Mouse (Mus musculus) myocyte (in vitro differentiated cells): ENCODE data around the gene Pecam1. TPM values are rescaled to one million over a fixed set of nuclear protein-coding genes. Genes with fewer than 3 reads are reported as not detected.

Experiments used
- H3K27me3 ChIP-seq: one replicate; pipeline ENCODE4 v1.6.1; 2011; ENCODE audit not compliant: control insufficient read depth, insufficient read depth, insufficient read length
- H3K36me3 ChIP-seq: one replicate; pipeline ENCODE4 v1.6.1; 2011; ENCODE audit not compliant: control insufficient read depth, insufficient read depth
- H3K4me2 ChIP-seq: one replicate; pipeline ENCODE4 v1.6.1; 2011; ENCODE audit warnings: low read depth, control low read depth
- H3K4me3 ChIP-seq: one replicate; pipeline ENCODE4 v1.5.1; 2011; ENCODE audit warnings: mild to moderate bottlenecking, control low read depth, moderate library complexity
- H3K79me2 ChIP-seq: one replicate; pipeline ENCODE4 v1.6.1; 2011; ENCODE audit not compliant: control insufficient read depth, insufficient read depth
- H3ac ChIP-seq: one replicate; pipeline ENCODE4 v1.6.1; 2011; ENCODE audit not compliant: control insufficient read depth, insufficient read length
- CEBPB ChIP-seq: IDR thresholded peaks from 2 replicates; pipeline ENCODE4 v1.6.1; 2011; ENCODE audit warnings: mild to moderate bottlenecking, moderate library complexity; ENCODE audit not compliant: poor library complexity, insufficient read depth, severe bottlenecking
- E2F4 ChIP-seq: IDR thresholded peaks from one replicate; pipeline ENCODE4 v1.6.1; 2011; ENCODE audit warnings: mild to moderate bottlenecking, control low read depth, moderate library complexity; ENCODE audit not compliant: insufficient read depth
- MAX ChIP-seq: IDR thresholded peaks from one replicate; pipeline ENCODE4 v1.6.1; 2011; ENCODE audit warnings: low read depth, mild to moderate bottlenecking, control low read depth
- MYOD1 ChIP-seq, 3 experiments: IDR thresholded peaks; one replicate each; pipeline ENCODE4 v1.6.1; 2011; ENCODE audit warnings: control low read depth in 2 of 3, low read depth in 2 of 3, mild to moderate bottlenecking in 2 of 3, moderate library complexity in 1 of 3; ENCODE audit not compliant: insufficient read length in 2 of 3, control insufficient read depth in 1 of 3
- MYOG ChIP-seq, 3 experiments: IDR thresholded peaks; one replicate each; pipeline ENCODE4 v1.6.1; 2011; ENCODE audit warnings: control low read depth in 2 of 3, low read depth in 2 of 3, mild to moderate bottlenecking in 2 of 3; ENCODE audit not compliant: insufficient read length in 2 of 3, control insufficient read depth in 1 of 3, insufficient read depth in 1 of 3
- POLR2A ChIP-seq: IDR thresholded peaks from one replicate; pipeline ENCODE4 v1.6.1; 2011; ENCODE audit warnings: low read depth, mild to moderate bottlenecking, control low read depth, moderate library complexity; ENCODE audit not compliant: insufficient read length
- POLR2AphosphoS2 ChIP-seq: IDR thresholded peaks from one replicate; pipeline ENCODE4 v1.6.1; 2011; ENCODE audit warnings: low read depth, control low read depth; ENCODE audit not compliant: insufficient read length
- REST ChIP-seq: IDR thresholded peaks from one replicate; pipeline ENCODE4 v1.6.1; 2011; ENCODE audit warnings: mild to moderate bottlenecking, control low read depth, moderate library complexity; ENCODE audit not compliant: insufficient read depth, insufficient read length
- SRF ChIP-seq: IDR thresholded peaks from one replicate; pipeline ENCODE4 v1.6.1; 2011; ENCODE audit warnings: low read depth; ENCODE audit not compliant: control insufficient read depth, insufficient read length
- TCF12 ChIP-seq: IDR thresholded peaks from one replicate; pipeline ENCODE4 v1.6.1; 2011; ENCODE audit warnings: mild to moderate bottlenecking, control low read depth; ENCODE audit not compliant: poor library complexity, insufficient read depth, severe bottlenecking
- TCF3 ChIP-seq: IDR thresholded peaks from one replicate; pipeline ENCODE4 v1.6.1; 2011; ENCODE audit warnings: low read depth, control low read depth; ENCODE audit not compliant: insufficient read length
- USF1 ChIP-seq: IDR thresholded peaks from one replicate; pipeline ENCODE4 v1.6.1; 2011; ENCODE audit warnings: low read depth, mild to moderate bottlenecking, control low read depth, moderate library complexity
- polyA plus RNA-seq: library from polyadenylated mRNA; unstranded; fragments of >200 nt; fragmentation: generic; extraction: Trizol; gene quantifications from one replicate; pipeline ENCODE4 v1.2.1, GENCODE M21; 2012; ENCODE audit warnings: missing spikeins

Gene Pecam1
- polyA plus RNA-seq, 1 experiment, result 0.01 TPM

GRCm38 (mm10) chr11:106606042-106606441 is 144.4 kb downstream of the Pecam1 start:
- Histone ChIP-seq H3K4me2 (no peak overlapping the region), H3K27me3 (no peaks in the 10 kb centered on the region), H3K79me2 (peaks cover 5% of the 10 kb centered on the region), H3K4me3 (no peak overlapping the region), H3K36me3 (no peaks in the 10 kb centered on the region), H3ac (no peak overlapping the region)
- TF ChIP-seq POLR2A (no peak), MYOG (IDR thresholded peaks at IDR 0.05; ENCODE audit: control insufficient read depth in 1 of 3, insufficient read depth in 1 of 3, insufficient read length in 2 of 3, low read depth in 2 of 3) (no peak), SRF (no peak), POLR2AphosphoS2 (no peak), TCF3 (no peak), REST (no peak), MYOD1 (IDR thresholded peaks at IDR 0.05; ENCODE audit: control insufficient read depth in 1 of 3, insufficient read length in 2 of 3, low read depth in 2 of 3) (no peak), MAX (no peak), TCF12 (no peak), CEBPB (no peak), USF1 (no peak), E2F4 (no peak)

Other genes with a start within 250 kb of the Pecam1 start
- gene Tex2, start 137.2 kb downstream of the Pecam1 start, polyA plus RNA-seq, result 7.0 TPM
- gene Milr1, start 598 bp upstream of the Pecam1 start, polyA plus RNA-seq, result 7.7 TPM
- gene Polg2, start 28.9 kb upstream of the Pecam1 start, polyA plus RNA-seq, result 4.4 TPM
- 198 TPM for gene Ddx5, start 38.6 kb upstream of the Pecam1 start, polyA plus RNA-seq
- gene Cep95, start 38.6 kb upstream of the Pecam1 start, polyA plus RNA-seq, result 3.5 TPM
- gene Smurf2, start 170.1 kb upstream of the Pecam1 start, polyA plus RNA-seq, result 11.5 TPM
- gene Kpna2, start 248.9 kb upstream of the Pecam1 start, polyA plus RNA-seq, result 32.8 TPM